Mouse (Mus musculus) CH12.LX (cell line): ENCODE measurements around the gene Dync1i1. TPM values are rescaled to one million over a fixed set of nuclear protein-coding genes. Genes with fewer than 3 reads are reported as not detected.

Experiments used
- DNase-seq: peaks from one replicate; pipeline ENCODE4 v3.0.0-alpha.2; 2013; ENCODE audit errors: extremely low read depth
- H3K27ac ChIP-seq: 2 replicates; pipeline ENCODE4 v1.5.1; 2012; ENCODE audit warnings: low read depth, mild to moderate bottlenecking, control low read depth, moderate library complexity; ENCODE audit not compliant: insufficient read depth
- H3K27me3 ChIP-seq: replicated peaks from 2 replicates; pipeline ENCODE3; 2012; ENCODE audit warnings: inconsistent platforms
- H3K36me3 ChIP-seq, 2 experiments: replicated peaks in 1 of 2; 2 replicates each; pipeline versions ENCODE3 to v1.6.1; 2012; ENCODE audit warnings: inconsistent platforms in 1 of 2, low read length in 1 of 2, mild to moderate bottlenecking in 1 of 2, mixed read lengths in 1 of 2, moderate library complexity in 1 of 2; ENCODE audit not compliant: control insufficient read depth in 1 of 2, insufficient read depth in 1 of 2
- H3K4me1 ChIP-seq, 2 experiments: 2 replicates each; pipeline ENCODE4 v1.6.1; 2012; ENCODE audit warnings: inconsistent platforms in 1 of 2, moderate library complexity in 1 of 2; ENCODE audit not compliant: insufficient read depth in 2 of 2, control insufficient read depth in 1 of 2
- H3K4me2 ChIP-seq: 2 replicates; pipeline ENCODE4 v1.6.1; 2012; ENCODE audit warnings: low read depth, mild to moderate bottlenecking, control low read depth; ENCODE audit not compliant: poor library complexity, insufficient read depth, severe bottlenecking
- H3K4me3 ChIP-seq, 3 experiments: fragments of 150-350 bp in 1 of 3; sonication (generic) in 1 of 3; replicated peaks in 1 of 3; 2 replicates each; pipeline versions ENCODE3 to v1.5.1; 2011 to 2012; ENCODE audit warnings: low read depth in 2 of 3, low read length in 2 of 3, mild to moderate bottlenecking in 2 of 3, moderate library complexity in 2 of 3, control low read depth in 1 of 3, improper control_type of control experiment in 1 of 3, inconsistent platforms in 1 of 3, mixed read lengths in 1 of 3; ENCODE audit not compliant: poor library complexity in 1 of 3
- H3K79me2 ChIP-seq: replicated peaks from 2 replicates; pipeline ENCODE4 v1.6.1; 2012; ENCODE audit warnings: mild to moderate bottlenecking, moderate library complexity; ENCODE audit not compliant: control insufficient read depth, poor library complexity, insufficient read depth, severe bottlenecking; ENCODE audit errors: extremely low read depth
- H3K9ac ChIP-seq: 2 replicates; pipeline ENCODE4 v1.6.1; 2012; ENCODE audit warnings: low read depth, mild to moderate bottlenecking, control low read depth, moderate library complexity; ENCODE audit not compliant: insufficient read depth
- H3K9me3 ChIP-seq: replicated peaks from 2 replicates; pipeline ENCODE3; 2012; ENCODE audit warnings: low read length, inconsistent platforms, mixed read lengths
- BHLHE40 ChIP-seq: IDR thresholded peaks from 2 replicates; pipeline ENCODE4 v1.6.1; 2011; ENCODE audit warnings: mild to moderate bottlenecking, low read depth, low read length, improper control_type of control experiment
- ELF1 ChIP-seq: IDR thresholded peaks from 2 replicates; pipeline ENCODE4 v1.6.1; 2014; ENCODE audit warnings: low read depth, mild to moderate bottlenecking, inconsistent platforms, low read length, improper control_type of control experiment
- ETS1 ChIP-seq: conservative IDR thresholded peaks from 2 replicates; pipeline ENCODE4 v1.6.1; 2012; ENCODE audit warnings: low read depth, mild to moderate bottlenecking, inconsistent platforms, low read length, improper control_type of control experiment, moderate library complexity
- HCFC1 ChIP-seq: IDR thresholded peaks from 2 replicates; pipeline ENCODE4 v1.6.1; 2012; ENCODE audit warnings: low read depth, mild to moderate bottlenecking, inconsistent platforms, low read length, improper control_type of control experiment
- IRF4 ChIP-seq: IDR thresholded peaks from 2 replicates; pipeline ENCODE4 v1.6.1; 2014; ENCODE audit warnings: low read depth, mild to moderate bottlenecking, inconsistent platforms, low read length, improper control_type of control experiment
- JUN ChIP-seq: IDR thresholded peaks from 2 replicates; pipeline ENCODE4 v1.6.1; 2011; ENCODE audit warnings: low read depth, mild to moderate bottlenecking, low read length, improper control_type of control experiment, moderate library complexity; ENCODE audit not compliant: insufficient read depth
- KAT2A ChIP-seq: IDR thresholded peaks from 2 replicates; pipeline ENCODE4 v1.6.1; 2012; ENCODE audit warnings: low read length, improper control_type of control experiment, inconsistent platforms; ENCODE audit not compliant: insufficient replicate concordance
- MAFK ChIP-seq: IDR thresholded peaks from 2 replicates; pipeline ENCODE4 v1.6.1; 2011; ENCODE audit warnings: low read length, improper control_type of control experiment; ENCODE audit not compliant: insufficient replicate concordance
- MAX ChIP-seq: IDR thresholded peaks from 2 replicates; pipeline ENCODE4 v1.6.1; 2011; ENCODE audit warnings: low read length, improper control_type of control experiment
- MAZ ChIP-seq: IDR thresholded peaks from 2 replicates; pipeline ENCODE4 v1.6.1; 2012; ENCODE audit warnings: low read depth, mild to moderate bottlenecking, inconsistent platforms, low read length, improper control_type of control experiment, moderate library complexity
- MEF2A ChIP-seq: IDR thresholded peaks from 2 replicates; pipeline ENCODE4 v1.6.1; 2014; ENCODE audit warnings: low read depth, mild to moderate bottlenecking, inconsistent platforms, low read length, improper control_type of control experiment, borderline replicate concordance
- MYC ChIP-seq: IDR thresholded peaks from 2 replicates; pipeline ENCODE4 v1.6.1; 2011; ENCODE audit warnings: low read depth, mild to moderate bottlenecking, improper control_type of control experiment, low read length
- NRF1 ChIP-seq: IDR thresholded peaks from 2 replicates; pipeline ENCODE4 v1.6.1; 2014; ENCODE audit warnings: low read depth, mild to moderate bottlenecking, inconsistent platforms, low read length, improper control_type of control experiment, moderate library complexity
- POLR2A ChIP-seq: IDR thresholded peaks from 2 replicates; pipeline ENCODE4 v1.6.1; 2011; ENCODE audit warnings: low read depth, mild to moderate bottlenecking, improper control_type of control experiment, low read length
- POLR2AphosphoS2 ChIP-seq: IDR thresholded peaks from 2 replicates; pipeline ENCODE4 v1.6.1; 2011; ENCODE audit warnings: low read depth, low read length, improper control_type of control experiment
- RAD21 ChIP-seq: IDR thresholded peaks from 2 replicates; pipeline ENCODE4 v1.6.1; 2011; ENCODE audit warnings: low read depth, mild to moderate bottlenecking, low read length, improper control_type of control experiment, moderate library complexity
- RCOR1 ChIP-seq: conservative IDR thresholded peaks from 2 replicates; pipeline ENCODE4 v1.6.1; 2012; ENCODE audit warnings: low read depth, mild to moderate bottlenecking, inconsistent platforms, low read length, improper control_type of control experiment
- SIN3A ChIP-seq: IDR thresholded peaks from 2 replicates; pipeline ENCODE4 v1.6.1; 2012; ENCODE audit warnings: low read length, improper control_type of control experiment, inconsistent platforms
- TBP ChIP-seq: conservative IDR thresholded peaks from 2 replicates; pipeline ENCODE4 v1.6.1; 2011; ENCODE audit warnings: low read depth, low read length, improper control_type of control experiment
- TCF12 ChIP-seq: IDR thresholded peaks from 2 replicates; pipeline ENCODE4 v1.6.1; 2014; ENCODE audit warnings: low read depth, mild to moderate bottlenecking, inconsistent platforms, low read length, improper control_type of control experiment
- USF2 ChIP-seq: conservative IDR thresholded peaks from 2 replicates; pipeline ENCODE4 v1.6.1; 2011; ENCODE audit warnings: low read depth, low read length, improper control_type of control experiment
- ZKSCAN1 ChIP-seq: IDR thresholded peaks from 2 replicates; pipeline ENCODE4 v1.6.1; 2012; ENCODE audit warnings: low read depth, inconsistent platforms, low read length, improper control_type of control experiment, borderline replicate concordance
- dilution Hi-C: fragments of 300-500 bp; cut with MboI; formaldehyde crosslinking; loops from 2 replicates; pipeline ENCODE4 v1.14.3; 2020; ENCODE audit warnings: low sequenced_read_pairs; ENCODE audit not compliant: extremely low pct_unique_long_range_greater_than_20kb, extremely low pct_ligation_motif_present
- in situ Hi-C: fragments of 300-500 bp; cut with MboI; formaldehyde crosslinking; loops from 3 replicates; pipeline ENCODE4 v1.14.3; 2019; ENCODE audit warnings: low sequenced_read_pairs, low pct_ligation_motif_present, low pct_unique_long_range_greater_than_20kb, mixed read lengths
- polyA plus RNA-seq: library from polyadenylated mRNA; unstranded; fragments of >175 nt; gene quantifications from 2 replicates; pipeline ENCODE4 v1.2.1, GENCODE M21; 2012; ENCODE audit warnings: low read depth; ENCODE audit not compliant: insufficient read length
- total RNA-seq, 2 experiments: library from RNA; depleted of rRNA; stranded (reverse); fragments of 300-350 nt in 1 of 2; fragments of >200 nt in 1 of 2; gene quantifications; 2 replicates each; pipeline ENCODE4 v1.2.3; 2012 to 2014

The Dync1i1 gene
- total and polyA plus RNA-seq, 3 experiments, result not detected

- DNase-seq, result no peak
- TF ChIP-seq USF2 (no peak), MEF2A (no peak), MYC (no peak), POLR2AphosphoS2 (no peak), JUN (no peak), ETS1 (no peak), MAZ (no peak)
- TF ChIP-seq, all 38 proteins: peak for 0
- H3K4me1 ChIP-seq, result no peaks in the 10 kb centered on the region
- H3K9ac ChIP-seq, result no peak overlapping the region
- in situ Hi-C loops, result no loop called here
- dilution Hi-C loops, result no loop called here
- no peak overlapping the region for H3K27ac ChIP-seq
- H3K4me2 ChIP-seq, result no peak overlapping the region
- no peaks in the 10 kb centered on the region for H3K36me3 ChIP-seq
- H3K27me3 ChIP-seq, result no peaks in the 10 kb centered on the region
- no peaks in the 10 kb centered on the region for H3K79me2 ChIP-seq
- H3K4me3 ChIP-seq, result no peak overlapping the region
- H3K9me3 ChIP-seq, result no peaks in the 10 kb centered on the region
Observed at GRCm38 (mm10) chr6:5790607-5791006, 65.2 kb downstream of the Dync1i1 start.

- no peak overlapping the region for H3K27ac ChIP-seq
- no peak for DNase-seq
- H3K27me3 ChIP-seq, result no peaks in the 10 kb centered on the region
- no peaks in the 10 kb centered on the region for H3K36me3 ChIP-seq
- no peaks in the 10 kb centered on the region for H3K4me1 ChIP-seq
- H3K79me2 ChIP-seq, result no peaks in the 10 kb centered on the region
- no peak overlapping the region for H3K4me2 ChIP-seq
- dilution Hi-C loops, result no loop called here
- H3K9me3 ChIP-seq, result no peaks in the 10 kb centered on the region
- no peak for TF ChIP-seq MAFK
- TF ChIP-seq RCOR1, result no peak
- TF ChIP-seq MAX, result no peak
- TF ChIP-seq KAT2A, result no peak
- no peak for TF ChIP-seq ETS1
- TF ChIP-seq BHLHE40, result no peak
- TF ChIP-seq POLR2A, result no peak
- no peak for TF ChIP-seq NRF1
- no peak for TF ChIP-seq SIN3A
- TF ChIP-seq MEF2A, result no peak
- no peak for TF ChIP-seq ELF1
- no peak for TF ChIP-seq TBP
- no peak for TF ChIP-seq ZKSCAN1
- TF ChIP-seq RAD21, result no peak
- TF ChIP-seq HCFC1, result no peak
- TF ChIP-seq TCF12, result no peak
- no peak for TF ChIP-seq IRF4
- no peak overlapping the region for H3K9ac ChIP-seq
- no peak overlapping the region for H3K4me3 ChIP-seq
- in situ Hi-C loops, result no loop called here
Observed at GRCm38 (mm10) chr6:5794106-5794753, 68.8 kb downstream of the Dync1i1 start.
